Mouse (Mus musculus): ENCODE measurements at regions not wholly inside any gene's neighbourhood (a gene's known extent, or its start where the extent isn't known, plus 50 kb on each side); places are given as distances from the start of the nearest gene placed in this dataset.

- ATAC-seq (ENCODE audit: extremely low read depth, insufficient number of reproducible peaks, low FRiP score, poor library complexity, severe bottlenecking): no peak
Observed at GRCm38 (mm10) chr16:95794281-95794727, 92.4 kb downstream of the Ets2 start.

DNA sequence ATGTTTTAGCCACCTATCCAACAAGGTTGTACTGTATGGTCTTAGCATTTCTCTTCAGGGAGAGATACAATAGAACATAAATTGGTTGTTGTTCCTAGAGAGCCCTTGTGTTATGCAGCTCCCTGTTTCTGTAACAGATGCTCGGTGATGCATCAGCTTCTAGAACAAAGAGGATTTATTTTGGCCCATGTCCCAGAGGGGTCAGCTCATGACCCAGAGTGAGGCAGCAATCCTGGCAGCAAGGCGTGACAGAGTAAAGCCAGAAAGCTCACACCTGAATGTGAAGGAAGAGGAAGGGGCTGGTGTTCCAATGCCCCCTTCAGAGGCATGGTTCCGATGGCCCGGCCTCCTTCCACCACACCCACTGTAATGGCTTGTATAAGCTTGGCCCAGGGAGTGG, 88.8 kb downstream of the Ets2 start:
- ATAC-seq (ENCODE audit: extremely low read depth, insufficient number of reproducible peaks, low FRiP score, poor library complexity, severe bottlenecking): no peak

GRCm38 (mm10) chr16:95789548-95789947, 87.7 kb downstream of the Ets2 start:
- ATAC-seq (ENCODE audit: extremely low read depth, insufficient number of reproducible peaks, low FRiP score, poor library complexity, severe bottlenecking): no peak

DNA sequence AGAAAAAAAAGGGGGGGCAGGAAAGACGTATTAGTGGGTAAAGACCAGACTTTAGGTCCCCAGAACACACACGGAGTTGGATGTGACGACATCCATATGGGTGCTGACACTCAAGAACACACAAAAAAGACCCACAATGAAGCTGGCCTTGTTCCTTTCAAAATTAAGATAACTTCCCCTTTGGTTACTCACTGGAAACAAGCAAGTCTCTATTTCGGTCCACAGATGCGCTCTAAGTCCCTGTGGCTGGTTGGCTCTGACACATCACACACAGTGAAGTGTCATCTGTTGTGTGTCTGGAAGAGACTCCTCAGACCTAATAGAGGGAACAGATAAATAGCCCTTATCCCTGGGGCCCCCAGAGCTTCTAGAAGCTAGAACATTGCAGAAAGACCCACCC, 79.8 kb downstream of the Ets2 start:
- ATAC-seq (ENCODE audit: extremely low read depth, insufficient number of reproducible peaks, low FRiP score, poor library complexity, severe bottlenecking): peak; percentile 69; the same call in 1 of the 2 replicates

- no peak for ATAC-seq (ENCODE audit: extremely low read depth, insufficient number of reproducible peaks, low FRiP score, poor library complexity, severe bottlenecking)
Observed at GRCm38 (mm10) chr16:95780431-95780830, 78.6 kb downstream of the Ets2 start.

DNA sequence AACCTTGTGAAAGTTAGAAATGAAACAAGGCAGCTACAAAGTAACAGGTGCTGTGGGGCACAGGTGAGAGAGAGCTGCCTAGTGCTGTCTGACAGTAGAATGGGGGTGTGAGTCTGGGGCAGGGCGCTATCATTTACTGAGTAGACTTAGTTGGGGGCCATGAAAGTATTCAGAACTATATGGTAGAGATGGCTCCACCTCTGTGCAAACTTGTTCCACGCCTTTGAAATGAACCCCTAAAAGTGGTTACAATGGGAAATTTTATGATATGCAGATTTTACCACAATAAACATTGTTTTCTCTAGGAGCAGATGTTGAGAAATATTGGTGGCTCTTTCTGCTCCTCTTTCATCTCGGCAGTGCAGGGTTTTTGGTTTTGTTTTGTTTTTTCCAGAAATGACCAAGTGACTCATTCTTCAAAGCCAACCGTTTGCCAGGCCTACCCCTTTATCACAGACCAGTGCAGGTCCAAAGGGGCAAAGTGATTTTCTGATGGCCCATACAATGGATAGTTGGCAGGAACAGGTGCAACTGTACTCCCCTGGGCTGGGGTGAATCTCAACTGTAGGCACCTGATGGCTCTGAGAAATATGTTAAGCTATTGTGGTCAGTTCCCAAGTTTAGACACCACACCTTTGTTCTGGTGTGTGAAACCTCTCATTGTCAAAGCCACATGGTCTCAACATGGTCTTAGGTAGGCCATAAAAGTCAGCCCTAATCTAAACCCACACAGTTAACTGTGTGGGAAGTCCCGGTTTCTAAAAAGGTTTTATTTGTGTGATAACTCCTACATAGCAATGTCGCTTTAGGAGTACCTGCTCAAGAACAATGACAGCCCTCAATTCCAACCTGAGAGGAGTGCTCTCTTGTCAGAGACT, 77.2 kb downstream of the Ets2 start:
- no peak for ATAC-seq (ENCODE audit: extremely low read depth, insufficient number of reproducible peaks, low FRiP score, poor library complexity, severe bottlenecking)

DNA sequence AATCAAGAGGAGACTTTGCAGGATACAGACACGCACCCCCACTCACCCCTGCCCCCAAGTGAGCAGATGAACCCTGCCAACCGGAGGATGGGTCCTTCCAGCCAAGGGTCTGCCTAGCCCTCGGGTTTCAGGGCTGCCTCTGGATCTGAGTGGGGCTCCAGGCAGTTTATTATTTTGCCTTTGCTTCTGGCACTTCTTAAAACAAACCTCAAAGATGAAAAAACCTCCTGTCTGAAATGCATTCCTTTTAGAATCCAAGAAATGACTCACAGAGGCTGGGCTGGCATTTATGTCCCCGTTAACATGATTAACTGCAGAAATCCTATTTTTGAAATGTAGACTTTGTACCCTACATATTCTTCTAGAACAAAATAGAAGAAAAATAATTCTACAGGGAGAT, 76.3 kb downstream of the Ets2 start:
- no peak for ATAC-seq (ENCODE audit: extremely low read depth, insufficient number of reproducible peaks, low FRiP score, poor library complexity, severe bottlenecking)

- no peak for ATAC-seq (ENCODE audit: extremely low read depth, insufficient number of reproducible peaks, low FRiP score, poor library complexity, severe bottlenecking)
Observed at GRCm38 (mm10) chr16:95776610-95777363, 74.9 kb downstream of the Ets2 start.

- no peak for ATAC-seq (ENCODE audit: extremely low read depth, insufficient number of reproducible peaks, low FRiP score, poor library complexity, severe bottlenecking)
Observed at GRCm38 (mm10) chr16:95776010-95776409, 74.1 kb downstream of the Ets2 start.

DNA sequence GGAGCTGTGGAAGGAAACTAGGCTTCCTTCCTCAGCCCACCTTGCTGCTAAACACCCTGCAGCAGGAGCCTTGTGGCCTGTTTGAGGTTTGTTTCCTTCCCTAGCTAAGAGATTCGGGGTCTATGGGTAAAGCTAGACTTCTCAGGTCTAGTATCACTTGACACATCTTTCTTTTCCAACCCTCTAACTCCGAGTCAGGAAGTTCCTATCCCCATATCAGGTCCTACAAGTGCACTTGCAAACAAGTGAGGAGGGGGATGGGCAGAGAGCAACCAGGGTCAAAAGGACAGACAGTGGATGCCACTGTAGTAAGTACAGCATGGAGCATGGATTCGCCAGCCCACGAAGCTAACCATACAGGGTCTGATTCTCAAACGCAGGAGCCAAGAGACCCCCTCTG, 73.5 kb downstream of the Ets2 start:
- no peak for ATAC-seq (ENCODE audit: extremely low read depth, insufficient number of reproducible peaks, low FRiP score, poor library complexity, severe bottlenecking)

DNA sequence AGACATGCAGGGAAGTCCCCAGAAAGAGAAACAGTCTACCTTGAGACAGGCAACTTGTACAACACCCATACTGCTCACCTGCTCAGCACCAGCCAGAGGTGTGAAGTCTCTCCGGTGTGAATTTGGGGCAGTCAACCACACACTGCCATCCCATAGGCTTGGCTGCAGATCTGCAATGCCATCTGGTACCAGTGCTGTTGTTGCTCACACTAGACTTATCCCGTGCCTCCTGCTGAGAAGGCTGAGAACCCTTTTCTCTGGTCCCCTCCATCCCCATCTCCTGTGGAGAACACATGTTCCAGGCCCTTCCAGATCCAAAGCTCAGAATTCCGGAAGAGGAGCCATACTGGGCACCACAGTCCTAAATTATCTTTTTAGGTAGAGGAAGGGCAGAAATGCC, 71.3 kb downstream of the Ets2 start:
- no peak for ATAC-seq (ENCODE audit: extremely low read depth, insufficient number of reproducible peaks, low FRiP score, poor library complexity, severe bottlenecking)

Data from neutrophil, adult 5-6 weeks (primary cell).